Mouse (Mus musculus) G1E (cell line): Measurements from ENCODE around the gene Fkbp14. TPM values are rescaled to one million over a fixed set of nuclear protein-coding genes. Genes with fewer than 3 reads are reported as not detected.

ENCODE experiments used
- ATAC-seq: 2 replicates; pipeline ENCODE4 v1.8.0; 2016; ENCODE audit warnings: mild to moderate bottlenecking; ENCODE audit not compliant: insufficient number of reproducible peaks, poor library complexity, low FRiP score, severe bottlenecking; ENCODE audit errors: extremely low read depth
- DNase-seq: peaks from one replicate; pipeline ENCODE4 v3.0.0; 2012; ENCODE audit warnings: low spot score
- H3K27me3 ChIP-seq: 2 replicates; pipeline ENCODE4 v1.6.1; 2012; ENCODE audit warnings: mild to moderate bottlenecking, low read length, inconsistent platforms; ENCODE audit not compliant: insufficient read depth
- H3K36me3 ChIP-seq: replicated peaks from 2 replicates; pipeline ENCODE3; 2012; ENCODE audit warnings: mild to moderate bottlenecking, inconsistent platforms
- H3K4me1 ChIP-seq: 2 replicates; pipeline ENCODE4 v1.6.1; 2012; ENCODE audit warnings: low read depth, low read length, inconsistent platforms, mixed read lengths; ENCODE audit not compliant: insufficient read depth
- H3K4me3 ChIP-seq: 2 replicates; pipeline ENCODE4 v1.5.1; 2012; ENCODE audit warnings: low read depth, mild to moderate bottlenecking, inconsistent platforms, low read length, moderate library complexity, mixed read lengths
- H3K9me3 ChIP-seq: replicated peaks from 2 replicates; pipeline ENCODE4 v1.6.1; 2012; ENCODE audit warnings: inconsistent platforms
- CTCF ChIP-seq: IDR thresholded peaks from 2 replicates; pipeline ENCODE4 v1.5.1; 2012; ENCODE audit warnings: low read depth, low read length, inconsistent platforms, mixed read lengths
- GATA1 ChIP-seq: IDR thresholded peaks from 2 replicates; pipeline ENCODE4 v1.6.1; 2012; ENCODE audit warnings: borderline replicate concordance, low read length, inconsistent platforms, mixed read lengths
- GATA2 ChIP-seq: IDR thresholded peaks from 2 replicates; pipeline ENCODE4 v1.6.1; 2012; ENCODE audit warnings: low read depth, low read length, inconsistent platforms, borderline replicate concordance
- POLR2AphosphoS5 ChIP-seq: IDR thresholded peaks from 2 replicates; pipeline ENCODE4 v1.6.1; 2012; ENCODE audit warnings: low read depth, low read length, inconsistent platforms; ENCODE audit not compliant: insufficient replicate concordance
- TAL1 ChIP-seq: conservative IDR thresholded peaks from 2 replicates; pipeline ENCODE4 v1.6.1; 2012; ENCODE audit warnings: low read depth, low read length, inconsistent platforms, mixed read lengths
- polyA plus RNA-seq: library from polyadenylated mRNA; stranded (reverse); fragments of >175 nt; gene quantifications from 2 replicates; pipeline ENCODE4 v1.2.3, GENCODE M21; 2012
- total RNA-seq, 2 experiments: library from RNA; stranded (forward) in 1 of 2; stranded (reverse) in 1 of 2; fragments of 200-1000 nt in 1 of 2; fragments of >200 nt in 1 of 2; fragmentation: Nextera tagmentation in 1 of 2; gene quantifications; 2 replicates each; pipeline ENCODE4 v1.2.3; 2014 to 2017

Gene Fkbp14
- total and polyA plus RNA-seq, 3 experiments: 0.11 to 6.7 (median 2.5) TPM

- TF ChIP-seq POLR2AphosphoS5: no peak
- TF ChIP-seq CTCF: no peak
- TF ChIP-seq TAL1: no peak
- no peak for TF ChIP-seq GATA1
- no peak for TF ChIP-seq GATA2
- no peak for ATAC-seq
- no peaks in the 10 kb centered on the region for H3K4me1 ChIP-seq
These were observed 43.5 kb downstream of the Fkbp14 start for GRCm38 (mm10) chr6:54553632-54554031.

GRCm38 (mm10) chr6:54552721-54553413 is 44.2 kb downstream of the Fkbp14 start:
- Histone ChIP-seq H3K27me3 (0 out of 2 replicates have a peak, but pooled peaks cover 4% of the 10 kb centered on the region), H3K9me3 (no peaks in the 10 kb centered on the region), H3K4me1 (no peaks in the 10 kb centered on the region), H3K4me3 (no peak overlapping the region), H3K36me3 (no peaks in the 10 kb centered on the region)
- no peak for ATAC-seq
- no peak for DNase-seq
- TF ChIP-seq POLR2AphosphoS5 (no peak), GATA2 (no peak), TAL1 (no peak), CTCF (no peak), GATA1 (no peak)

More at GRCm38 (mm10) chr6:54553632-54554031, 43.5 kb downstream of the Fkbp14 start:
- no peak for DNase-seq
- no peaks in the 10 kb centered on the region for H3K9me3 ChIP-seq
- H3K4me3 ChIP-seq: no peak overlapping the region
- H3K36me3 ChIP-seq: no peaks in the 10 kb centered on the region
- 0 out of 2 replicates have a peak, but pooled peaks cover 4% of the 10 kb centered on the region for H3K27me3 ChIP-seq

- DNase-seq (no peak), ATAC-seq (no peak)
- H3K4me1 ChIP-seq: no peaks in the 10 kb centered on the region
- H3K27me3 ChIP-seq: 0 out of 2 replicates have a peak, but pooled peaks cover 4% of the 10 kb centered on the region
- no peak for TF ChIP-seq GATA1
- TF ChIP-seq GATA2: no peak
- no peak for TF ChIP-seq TAL1
- no peak for TF ChIP-seq CTCF
- TF ChIP-seq POLR2AphosphoS5: no peak
- no peaks in the 10 kb centered on the region for H3K9me3 ChIP-seq
- H3K4me3 ChIP-seq: no peak overlapping the region
- H3K36me3 ChIP-seq: no peaks in the 10 kb centered on the region
These were observed 46.2 kb downstream of the Fkbp14 start for GRCm38 (mm10) chr6:54550801-54551323.

- TF ChIP-seq GATA1 (no peak), GATA2 (no peak), TAL1 (no peak), CTCF (no peak), POLR2AphosphoS5 (no peak)
- Histone ChIP-seq H3K27me3 (0 out of 2 replicates have a peak, but pooled peaks cover 4% of the 10 kb centered on the region), H3K9me3 (no peaks in the 10 kb centered on the region), H3K36me3 (no peaks in the 10 kb centered on the region), H3K4me3 (no peak overlapping the region), H3K4me1 (no peaks in the 10 kb centered on the region)
- DNase-seq: no peak
- no peak for ATAC-seq
These were observed 47.8 kb downstream of the Fkbp14 start for GRCm38 (mm10) chr6:54549311-54549710.

- no peak for ATAC-seq
These were observed 48.6 kb downstream of the Fkbp14 start for GRCm38 (mm10) chr6:54548314-54549019.

GRCm38 (mm10) chr6:54543646-54544045 is 53.5 kb downstream of the Fkbp14 start:
- Histone ChIP-seq H3K4me1 (no peaks in the 10 kb centered on the region), H3K4me3 (no peak overlapping the region), H3K9me3 (no peaks in the 10 kb centered on the region), H3K36me3 (no peaks in the 10 kb centered on the region), H3K27me3 (peaks cover 3% of the 10 kb centered on the region; the same call in 1 of the 2 replicates)
- ATAC-seq (no peak), DNase-seq (no peak)
- TF ChIP-seq GATA2: no peak

More at GRCm38 (mm10) chr6:54548314-54549019, 48.6 kb downstream of the Fkbp14 start:
- no peak for DNase-seq
- H3K9me3 ChIP-seq: no peaks in the 10 kb centered on the region
- TF ChIP-seq POLR2AphosphoS5 (no peak), GATA2 (no peak), TAL1 (no peak), GATA1 (no peak), CTCF (no peak)
- no peaks in the 10 kb centered on the region for H3K4me1 ChIP-seq
- no peak overlapping the region for H3K4me3 ChIP-seq
- 0 out of 2 replicates have a peak, but pooled peaks cover 4% of the 10 kb centered on the region for H3K27me3 ChIP-seq
- no peaks in the 10 kb centered on the region for H3K36me3 ChIP-seq
